Comparison of ENCODE assay signal across 9 mouse cellular contexts in the genomic region with DNA sequence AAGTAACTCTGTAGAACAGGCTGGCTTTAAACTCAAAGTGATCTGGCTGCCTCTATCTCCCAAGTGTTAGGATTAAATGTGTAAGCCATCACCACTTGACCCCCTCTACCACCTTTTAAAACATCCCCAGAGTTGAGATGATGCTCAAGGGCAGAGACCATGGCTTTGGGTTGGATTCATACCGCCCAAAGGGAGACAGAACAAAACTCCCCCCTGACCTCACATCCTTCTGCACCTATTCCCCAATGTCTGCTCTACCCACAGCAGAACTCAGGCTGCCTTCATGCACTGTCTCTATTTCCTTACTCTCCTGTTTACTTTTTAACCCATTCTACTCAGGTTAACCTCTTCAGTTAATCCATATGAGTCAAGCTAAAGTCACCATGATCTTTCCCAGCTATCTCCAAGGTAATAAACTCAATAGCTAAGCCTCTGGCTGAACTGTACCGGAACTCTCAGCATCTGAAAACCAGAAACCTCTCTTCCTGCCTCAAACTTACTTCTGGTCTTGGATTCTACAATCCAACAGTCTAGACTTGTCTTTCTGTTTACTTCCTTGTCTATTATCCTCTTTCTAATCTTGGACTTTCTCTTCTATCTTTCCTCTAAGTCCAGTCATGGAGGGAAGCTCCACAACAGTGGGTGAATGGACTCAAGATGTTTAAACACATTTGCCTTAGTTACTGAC. TPM values are rescaled to one million over a fixed set of nuclear protein-coding genes. Genes with fewer than 3 reads are reported as not detected.
DNase-seq lines count a peak whose midpoint lies in the region; ATAC-seq and TF ChIP-seq lines count a peak whose summit lies in the region.
"Had no signal": no experiment of that assay in that cellular context is flagged by ENCODE, and none has a peak within 500 bp of the region (broad histone marks: within the 10 kb centered on the region; RNA-seq: fewer than 3 reads in every experiment).

No protein-coding gene starts in this region.

- no peak for ATAC-seq in embryonic facial prominence, embryonic 13.5 days (ENCODE audit: insufficient number of reproducible peaks, insufficient read depth, low FRiP score, low TSS enrichment, low read depth)
- ATAC-seq in neural tube, embryonic 15.5 days (ENCODE audit: low FRiP score): no peak
- ATAC-seq in monocyte, adult 5-6 weeks (replicated peaks; ENCODE audit: insufficient number of reproducible peaks, low FRiP score, low TSS enrichment, poor library complexity, severe bottlenecking): no peak
- no peak for ATAC-seq in erythroid progenitor cell, adult 5-6 weeks (replicated peaks; ENCODE audit: low FRiP score, poor library complexity, severe bottlenecking)

- TF ChIP-seq CTCF in left cerebral cortex, adult 2 months (IDR thresholded peaks at IDR 0.05): no peak

- no peaks in the 10 kb centered on the region for H3K9me3 ChIP-seq in embryonic facial prominence, embryonic 13.5 days
- H3K9me3 ChIP-seq in limb, embryonic 10.5 days (replicated peaks): no peaks in the 10 kb centered on the region
- no peaks in the 10 kb centered on the region for H3K9me3 ChIP-seq in neural tube, embryonic 15.5 days (replicated peaks)

- peaks cover 24% of the 10 kb centered on the region for H3K4me1 ChIP-seq in embryonic facial prominence, embryonic 13.5 days
- H3K4me1 ChIP-seq in limb, embryonic 10.5 days: peaks cover 28% of the 10 kb centered on the region
- peaks cover 30% of the 10 kb centered on the region for H3K4me1 ChIP-seq in neural tube, embryonic 15.5 days

- no peaks in the 10 kb centered on the region for H3K27me3 ChIP-seq in embryonic facial prominence, embryonic 13.5 days
- no peaks in the 10 kb centered on the region for H3K27me3 ChIP-seq in limb, embryonic 10.5 days (ENCODE audit: low read depth, poor library complexity, severe bottlenecking)
- no peaks in the 10 kb centered on the region for H3K27me3 ChIP-seq in neural tube, embryonic 15.5 days (replicated peaks)

- H3K9ac ChIP-seq in embryonic facial prominence, embryonic 13.5 days: no peak overlapping the region
- peak overlapping the region; percentile 98; the same call in 1 of the 2 replicates for H3K9ac ChIP-seq in neural tube, embryonic 15.5 days (replicated peaks)

- no peak overlapping the region for H3K27ac ChIP-seq in left cerebral cortex, adult 2 months
- 0 out of 2 replicates have a peak overlapping the region, but pooled peaks have one; percentile 16 for H3K27ac ChIP-seq in embryonic facial prominence, embryonic 13.5 days
- H3K27ac ChIP-seq in limb, embryonic 10.5 days: peak overlapping the region; percentile 100
- no peak overlapping the region for H3K27ac ChIP-seq in neural tube, embryonic 15.5 days (replicated peaks)

- DNase-seq in left cerebral cortex, adult 2 months (ENCODE audit: extremely low spot score in 1 of 2, low spot score in 2 of 2): no peak
- no peak for DNase-seq in left cerebral cortex, postnatal 25 days (ENCODE audit: low spot score in 2 of 2)
- no peak for DNase-seq in limb, embryonic 10.5 days (ENCODE audit: low spot score)
- no peak for DNase-seq in layer of hippocampus, adult 9-11 months
- DNase-seq: gastrocnemius, postnatal 36 days had no signal

- H3K4me3 ChIP-seq in left cerebral cortex, adult 2 months: peak overlapping the region; percentile 97
- peak overlapping the region; percentile 88 for H3K4me3 ChIP-seq in embryonic facial prominence, embryonic 13.5 days
- peak overlapping the region; percentile 94 for H3K4me3 ChIP-seq in limb, embryonic 10.5 days
- peak overlapping the region; percentile 71 for H3K4me3 ChIP-seq in neural tube, embryonic 15.5 days (replicated peaks)

- intact Hi-C loops in left cerebral cortex, adult 2 months (cut with DNase I): loop anchor here (5.0 kb wide), 1 partner anchor 57 kb away; no protein-coding TSS in a partner anchor
- intact Hi-C loops in left cerebral cortex, postnatal 25 days (cut with DNase I): loop anchor here (5.0 kb wide), 1 partner anchor 67 kb away; the partner anchor contains the start of genes Acd and Pard6a

- H3K4me2 ChIP-seq in embryonic facial prominence, embryonic 13.5 days: peak overlapping the region; percentile 82
- peak overlapping the region; percentile 87 for H3K4me2 ChIP-seq in neural tube, embryonic 15.5 days

- no peaks in the 10 kb centered on the region for H3K36me3 ChIP-seq in embryonic facial prominence, embryonic 13.5 days
- peaks cover 17% of the 10 kb centered on the region for H3K36me3 ChIP-seq in limb, embryonic 10.5 days
- peaks cover 3% of the 10 kb centered on the region; the same call in 1 of the 2 replicates for H3K36me3 ChIP-seq in neural tube, embryonic 15.5 days

- 88% methylated on average over 2 of the region's 2 CpGs for WGBS in embryonic facial prominence, embryonic 13.5 days
- 93% methylated on average over 2 of the region's 2 CpGs for WGBS in limb, embryonic 10.5 days
- WGBS in neural tube, embryonic 15.5 days: 85% methylated on average over 2 of the region's 2 CpGs

RNA-seq across cellular contexts. Expression of gene Ctcf, which starts 1.5 kb away (rescaled TPM):
- total RNA-seq in left cerebral cortex, adult 2 months (2021): 10 to 100 TPM; 67.4 to 70.2 TPM
- total RNA-seq in left cerebral cortex, postnatal 25 days (2021): 10 to 100 TPM; 63.7 to 68.5 TPM
- polyA plus RNA-seq in embryonic facial prominence, embryonic 13.5 days (2015; fragmentation: Nextera tagmentation; extraction: Ambion mirVana): 136 and 146 TPM in 2 replicates
- 132 and 157 TPM in 2 replicates for polyA plus RNA-seq in limb, embryonic 10.5 days (2016; fragmentation: Nextera tagmentation; extraction: Ambion mirVana)
- polyA plus RNA-seq in neural tube, embryonic 15.5 days (2015; fragmentation: Nextera tagmentation; extraction: Ambion mirVana): 87.0 and 113 TPM in 2 replicates
- total RNA-seq in monocyte, adult 5-6 weeks (2017): 75.1 to 125 TPM (median 91.9 TPM) in 3 replicates
- 154 and 195 TPM in 2 replicates for total RNA-seq in erythroid progenitor cell, adult 5-6 weeks (2015; ENCODE audit: low replicate concordance)
- 314 and 346 TPM in 2 replicates for total RNA-seq in erythroid progenitor cell, adult 5-6 weeks (2017; ENCODE audit: low replicate concordance)

RNA-seq across cellular contexts. Expression of gene Agrp, which starts 2.3 kb away (rescaled TPM):
- not detected for total RNA-seq in left cerebral cortex, adult 2 months (2021)
- not detected for total RNA-seq in left cerebral cortex, postnatal 25 days (2021)
- 0.90 and 2.1 TPM in 2 replicates for polyA plus RNA-seq in embryonic facial prominence, embryonic 13.5 days (2015; fragmentation: Nextera tagmentation; extraction: Ambion mirVana)
- polyA plus RNA-seq in limb, embryonic 10.5 days (2016; fragmentation: Nextera tagmentation; extraction: Ambion mirVana): 0.39 and 0.69 TPM in 2 replicates
- polyA plus RNA-seq in neural tube, embryonic 15.5 days (2015; fragmentation: Nextera tagmentation; extraction: Ambion mirVana): 1.2 and 1.9 TPM in 2 replicates
- 3.6 to 4.9 TPM in 2 of 3 replicates, not detected in the other for total RNA-seq in monocyte, adult 5-6 weeks (2017)
- total RNA-seq in erythroid progenitor cell, adult 5-6 weeks (2015; ENCODE audit: low replicate concordance): not detected in 2 replicates
- total RNA-seq in erythroid progenitor cell, adult 5-6 weeks (2017; ENCODE audit: low replicate concordance): not detected in 2 replicates

RNA-seq across cellular contexts. Expression of gene Ripor1, which starts 29.9 kb away (rescaled TPM):
- 10 to 100 TPM; 81.0 to 91.4 TPM for total RNA-seq in left cerebral cortex, adult 2 months (2021)
- 10 to 100 TPM; 77.0 to 81.5 TPM for total RNA-seq in left cerebral cortex, postnatal 25 days (2021)
- polyA plus RNA-seq in embryonic facial prominence, embryonic 13.5 days (2015; fragmentation: Nextera tagmentation; extraction: Ambion mirVana): 18.6 and 18.7 TPM in 2 replicates
- polyA plus RNA-seq in limb, embryonic 10.5 days (2016; fragmentation: Nextera tagmentation; extraction: Ambion mirVana): 17.5 and 18.0 TPM in 2 replicates
- polyA plus RNA-seq in neural tube, embryonic 15.5 days (2015; fragmentation: Nextera tagmentation; extraction: Ambion mirVana): 34.0 and 37.4 TPM in 2 replicates
- 0.64 to 6.4 TPM (median 1.2 TPM) in 3 replicates for total RNA-seq in monocyte, adult 5-6 weeks (2017)
- total RNA-seq in erythroid progenitor cell, adult 5-6 weeks (2015; ENCODE audit: low replicate concordance): 7.2 and 11.3 TPM in 2 replicates
- 0.23 and 1.8 TPM in 2 replicates for total RNA-seq in erythroid progenitor cell, adult 5-6 weeks (2017; ENCODE audit: low replicate concordance)

RNA-seq across cellular contexts. Expression of gene Carmil2, which starts 51.2 kb away (rescaled TPM):
- 10 to 100 TPM; 60.4 to 65.0 TPM for total RNA-seq in left cerebral cortex, adult 2 months (2021)
- 10 to 100 TPM; 58.0 to 61.9 TPM for total RNA-seq in left cerebral cortex, postnatal 25 days (2021)
- 0.61 and 0.84 TPM in 2 replicates for polyA plus RNA-seq in embryonic facial prominence, embryonic 13.5 days (2015; fragmentation: Nextera tagmentation; extraction: Ambion mirVana)
- 0.33 and 0.51 TPM in 2 replicates for polyA plus RNA-seq in limb, embryonic 10.5 days (2016; fragmentation: Nextera tagmentation; extraction: Ambion mirVana)
- 21.5 and 28.5 TPM in 2 replicates for polyA plus RNA-seq in neural tube, embryonic 15.5 days (2015; fragmentation: Nextera tagmentation; extraction: Ambion mirVana)
- 1.7 to 3.9 TPM (median 2.4 TPM) in 3 replicates for total RNA-seq in monocyte, adult 5-6 weeks (2017)
- total RNA-seq in erythroid progenitor cell, adult 5-6 weeks (2015; ENCODE audit: low replicate concordance): 4.7 and 5.4 TPM in 2 replicates
- total RNA-seq in erythroid progenitor cell, adult 5-6 weeks (2017; ENCODE audit: low replicate concordance): 4.2 and 7.0 TPM in 2 replicates

Comparison
In these comparisons a context has a peak if more than half of its experiments do, and no peak if none do; other contexts are left out.
1. H3K27ac ChIP-seq: peak in embryonic facial prominence, embryonic 13.5 days (single experiment) and limb, embryonic 10.5 days (single experiment); none in left cerebral cortex, adult 2 months (single experiment) and neural tube, embryonic 15.5 days (single experiment).
2. RNA of gene Ripor1, which starts 29.9 kb away (total RNA-seq): 81.0 to 91.4 TPM in left cerebral cortex, adult 2 months and 77.0 to 81.5 TPM in left cerebral cortex, postnatal 25 days; 0.23 to 11.3 TPM in erythroid progenitor cell, adult 5-6 weeks and 0.64 to 6.4 TPM in monocyte, adult 5-6 weeks; every median in the first group is over 4 times any median in the second.
3. Peak in every context shown above with its lines, with median percentiles within 50 percentile points of each other: H3K4me3 ChIP-seq.